ENCODE assay signal across 46 mouse cellular contexts in the genomic region with DNA sequence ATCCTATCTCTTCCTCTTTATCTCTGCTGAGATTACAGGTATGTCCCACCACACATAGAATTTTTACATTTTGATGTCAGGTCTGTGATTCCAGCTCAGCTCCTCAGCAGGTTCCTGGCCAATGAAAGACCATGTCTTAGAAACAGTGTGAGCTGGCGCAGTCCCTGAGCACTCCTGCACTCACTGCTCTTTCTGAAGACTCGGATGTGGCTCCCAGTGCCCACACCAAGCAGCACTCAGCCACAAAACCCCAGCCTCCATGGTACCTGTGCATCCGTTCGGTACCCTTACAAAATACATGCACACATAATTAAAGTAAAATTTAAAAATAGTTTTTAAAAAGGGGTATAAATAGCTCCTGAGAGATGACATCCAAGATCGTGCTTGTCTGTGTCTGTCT. TPM values are rescaled to one million over a fixed set of nuclear protein-coding genes. Genes with fewer than 3 reads are reported as not detected.
"Had no signal": no experiment of that assay in that cellular context is flagged by ENCODE, and none has a peak within 500 bp of the region (broad histone marks: within the 10 kb centered on the region; RNA-seq: fewer than 3 reads in every experiment).

No protein-coding gene starts in this region.

- DNase-seq: left cerebral cortex, postnatal 4 days; liver; liver, embryonic 13.5 days; liver, postnatal 0 days; lung, adult 18-20 months; lung, adult 2 months; lung, embryonic 14.5 days; lung, postnatal 10 days; lung, postnatal 14 days; lung, postnatal 36 days; lung, postnatal 4 days; midbrain, embryonic 14.5 days had no signal

- H3K4me1 ChIP-seq: limb, embryonic 12.5 days; limb, embryonic 13.5 days; limb, embryonic 15.5 days; lung, embryonic 15.5 days; midbrain, embryonic 12.5 days; midbrain, embryonic 13.5 days; midbrain, embryonic 15.5 days; neural tube, embryonic 12.5 days had no signal

- H3K4me2 ChIP-seq: limb, embryonic 12.5 days; limb, embryonic 13.5 days; limb, embryonic 15.5 days; liver, embryonic 11.5 days; liver, embryonic 12.5 days; liver, embryonic 13.5 days; liver, embryonic 15.5 days; lung, embryonic 14.5 days; lung, embryonic 15.5 days; midbrain, embryonic 12.5 days; midbrain, embryonic 13.5 days; midbrain, embryonic 15.5 days; neural tube, embryonic 12.5 days had no signal

- H3K9ac ChIP-seq: limb, embryonic 12.5 days; limb, embryonic 13.5 days; limb, embryonic 15.5 days; liver, embryonic 12.5 days; liver, embryonic 13.5 days; liver, embryonic 14.5 days; liver, embryonic 15.5 days; liver, postnatal 0 days; lung, embryonic 14.5 days; lung, embryonic 15.5 days; midbrain, embryonic 12.5 days; midbrain, embryonic 13.5 days; midbrain, embryonic 15.5 days; neural tube, embryonic 12.5 days had no signal

- H3K27me3 ChIP-seq: limb, embryonic 12.5 days; limb, embryonic 13.5 days; limb, embryonic 15.5 days; liver, embryonic 12.5 days; liver, embryonic 13.5 days; liver, embryonic 15.5 days; lung, embryonic 15.5 days; midbrain, embryonic 12.5 days; midbrain, embryonic 13.5 days; midbrain, embryonic 15.5 days; neural tube, embryonic 12.5 days had no signal

- H3K36me3 ChIP-seq: liver, embryonic 13.5 days; liver, embryonic 15.5 days had no signal

- H3K27ac ChIP-seq: left cerebral cortex, adult 2 months; limb, embryonic 12.5 days; limb, embryonic 13.5 days; limb, embryonic 15.5 days; liver, embryonic 12.5 days; liver, embryonic 13.5 days; liver, embryonic 14.5 days; liver, embryonic 15.5 days; lung, embryonic 15.5 days; macrophage; midbrain, embryonic 10.5 days; midbrain, embryonic 12.5 days; midbrain, embryonic 13.5 days; midbrain, embryonic 15.5 days; neural tube, embryonic 12.5 days had no signal

- H3K4me3 ChIP-seq: left cerebral cortex, adult 2 months; limb, embryonic 10.5 days; limb, embryonic 12.5 days; limb, embryonic 13.5 days; limb, embryonic 15.5 days; liver, embryonic 12.5 days; liver, embryonic 13.5 days; liver, embryonic 15.5 days; lung, embryonic 15.5 days; megakaryocyte, embryonic 14.5 days; midbrain, embryonic 10.5 days; midbrain, embryonic 12.5 days; midbrain, embryonic 13.5 days; midbrain, embryonic 15.5 days; myocyte; neural tube, embryonic 12.5 days had no signal

- ATAC-seq: liver, embryonic 12.5 days; liver, postnatal 0 days; lung, postnatal 0 days; midbrain, embryonic 13.5 days; midbrain, embryonic 15.5 days; midbrain, embryonic 16.5 days had no signal

- H3K9me3 ChIP-seq: limb, embryonic 10.5 days; limb, embryonic 12.5 days; limb, embryonic 13.5 days; limb, embryonic 15.5 days; liver, embryonic 12.5 days; liver, embryonic 13.5 days; liver, embryonic 15.5 days; lung, embryonic 15.5 days; megakaryocyte, embryonic 14.5 days; midbrain, embryonic 10.5 days; midbrain, embryonic 12.5 days; midbrain, embryonic 13.5 days; midbrain, embryonic 15.5 days; neural tube, embryonic 12.5 days had no signal

RNA-seq across cellular contexts. Expression of gene Ccin, which starts 42.0 kb away (rescaled TPM):
- total RNA-seq: left cerebral cortex, adult 18-20 months; left cerebral cortex, adult 2 months; left cerebral cortex, adult 8-10 months; left cerebral cortex, postnatal 10 days; left cerebral cortex, postnatal 14 days; left cerebral cortex, postnatal 25 days; left cerebral cortex, postnatal 36 days; liver, adult 2 months; megakaryocyte progenitor cell, adult 5-6 weeks; megakaryocyte-erythroid progenitor cell, adult 5-6 weeks; monocyte, adult 5-6 weeks had no signal
- polyA plus RNA-seq: limb, embryonic 10.5 days; limb, embryonic 11.5 days; limb, embryonic 12.5 days; limb, embryonic 13.5 days; limb, embryonic 15.5 days; liver, adult 2 months; liver, embryonic 11.5 days; liver, embryonic 12.5 days; liver, embryonic 13.5 days; liver, embryonic 15.5 days; liver, embryonic 16.5 days; liver, postnatal 0 days; lung, embryonic 14.5 days; lung, embryonic 15.5 days; lung, embryonic 16.5 days; lung, postnatal 0 days; macrophage; midbrain, embryonic 10.5 days; midbrain, embryonic 12.5 days; midbrain, embryonic 13.5 days; midbrain, embryonic 14.5 days; midbrain, embryonic 15.5 days; midbrain, embryonic 16.5 days; neural tube, embryonic 11.5 days; neural tube, embryonic 12.5 days had no signal
